Mouse (Mus musculus) intestine, embryonic 15.5 days (tissue): ENCODE data around the gene Sv2a. TPM values are rescaled to one million over a fixed set of nuclear protein-coding genes. Genes with fewer than 3 reads are reported as not detected.
"Not testable (repeated sequence)": the region's sequence is repeated elsewhere in the genome, so short reads cannot be mapped to it uniquely, and the experiment has no call there.

ENCODE experiments used
- ATAC-seq: fragments of 200-750 bp; cut with Nextera tagmentation; 2 replicates; pipeline ENCODE4 v1.8.0; 2017; ENCODE audit warnings: moderate TSS enrichment, moderate library complexity
- H3K27ac ChIP-seq: fragments of 300-500 bp; sonication (generic); 2 replicates; pipeline ENCODE4 v1.5.1; 2015; ENCODE audit warnings: mild to moderate bottlenecking, inconsistent platforms
- H3K27me3 ChIP-seq: fragments of 300-500 bp; sonication (generic); replicated peaks from 2 replicates; pipeline ENCODE4 v1.6.1; 2015; ENCODE audit warnings: inconsistent platforms
- H3K36me3 ChIP-seq: fragments of 300-500 bp; sonication (generic); 2 replicates; pipeline ENCODE4 v1.6.1; 2015; ENCODE audit warnings: inconsistent platforms
- H3K4me1 ChIP-seq: fragments of 300-500 bp; sonication (generic); replicated peaks from 2 replicates; pipeline ENCODE4 v1.6.1; 2015; ENCODE audit warnings: inconsistent platforms
- H3K4me2 ChIP-seq: fragments of 300-500 bp; sonication (generic); replicated peaks from 2 replicates; pipeline ENCODE4 v1.6.1; 2015; ENCODE audit warnings: mild to moderate bottlenecking, inconsistent platforms
- H3K4me3 ChIP-seq: fragments of 300-500 bp; sonication (generic); replicated peaks from 2 replicates; pipeline ENCODE4 v1.5.1; 2015; ENCODE audit warnings: inconsistent platforms
- H3K9ac ChIP-seq: fragments of 300-500 bp; sonication (generic); 2 replicates; pipeline ENCODE4 v1.6.1; 2015; ENCODE audit warnings: inconsistent platforms
- H3K9me3 ChIP-seq: fragments of 300-500 bp; sonication (generic); 2 replicates; pipeline ENCODE4 v1.6.1; 2016; ENCODE audit warnings: inconsistent platforms
- WGBS: fragments of 180-500 bp; shearing (Covaris S2); methylation state at CpG from one replicate; pipeline ENCODE4 v1.1.7; 2015; 5-methylcytosine and 5-hydroxymethylcytosine counted together
- polyA plus RNA-seq: library from polyadenylated mRNA; unstranded; fragments of >200 nt; fragmentation: Nextera tagmentation; extraction: Ambion mirVana; gene quantifications from 2 replicates; pipeline ENCODE4 v1.2.1, GENCODE M21; 2015

The Sv2a gene
- polyA plus RNA-seq, 1 experiment from 2014 or later: 7.4 TPM

- not testable (repeated sequence) for H3K9ac ChIP-seq, H3K9me3 ChIP-seq, H3K36me3 ChIP-seq, H3K27me3 ChIP-seq
- H3K27ac ChIP-seq: peak within 1 kb of the TSS; percentile 67
- peak; percentile 83 for ATAC-seq
- H3K4me1 ChIP-seq: peaks cover 20% of the 10 kb centered on the region
- H3K4me2 ChIP-seq: peak within 1 kb of the TSS; percentile 46
- H3K4me3 ChIP-seq: peak within 1 kb of the TSS; percentile 31
- WGBS: 3% methylated on average over 29 of the region's 85 CpGs
Measured at GRCm38 (mm10) chr3:96239949-96240798, 59.2 kb downstream of the Sv2a start, which contains the start of gene Hist2h2aa2. Hist2h2aa2 (minus strand) TSS chr3:96240276.

- ATAC-seq: no peak
- no peaks in the 10 kb centered on the region for H3K27me3 ChIP-seq
Measured at GRCm38 (mm10) chr3:96240799-96241197, 59.8 kb downstream of the Sv2a start.

GRCm38 (mm10) chr3:96243921-96244572, 63.1 kb downstream of the Sv2a start:
- Histone ChIP-seq H3K36me3 (no peaks in the 10 kb centered on the region), H3K4me1 (peaks cover 12% of the 10 kb centered on the region), H3K9ac (peak overlapping the region; percentile 74; the same call in 1 of the 2 replicates), H3K27me3 (no peaks in the 10 kb centered on the region), H3K4me2 (peak overlapping the region; percentile 65), H3K27ac (peak overlapping the region; percentile 97), H3K4me3 (no peak overlapping the region), H3K9me3 (no peaks in the 10 kb centered on the region)
- WGBS: 66% methylated on average over 7 of the region's 7 CpGs
- no peak for ATAC-seq

More at GRCm38 (mm10) chr3:96240799-96241197, 59.8 kb downstream of the Sv2a start:
- Histone ChIP-seq H3K9ac (no peak overlapping the region), H3K4me1 (peaks cover 20% of the 10 kb centered on the region), H3K36me3 (no peaks in the 10 kb centered on the region), H3K4me2 (peak overlapping the region; percentile 46), H3K27ac (peak overlapping the region; percentile 67), H3K9me3 (no peaks in the 10 kb centered on the region), H3K4me3 (no peak overlapping the region)
- WGBS: 73% methylated on average over 9 of the region's 9 CpGs

Other genes starting within 250 kb of the Sv2a start
- 28.0 and 30.1 TPM in 2 replicates for gene Plekho1, start 185.2 kb upstream of the Sv2a start, polyA plus RNA-seq
- gene Vps45, start 122.7 kb upstream of the Sv2a start, polyA plus RNA-seq: 28.4 and 32.4 TPM in 2 replicates
- gene Otud7b, start 76.6 kb upstream of the Sv2a start, polyA plus RNA-seq: 18.7 and 19.8 TPM in 2 replicates
- 20.0 and 20.2 TPM in 2 replicates for gene Mtmr11, start 19.1 kb upstream of the Sv2a start, polyA plus RNA-seq
- gene Sf3b4, start 8.8 kb upstream of the Sv2a start, polyA plus RNA-seq: 152 and 153 TPM in 2 replicates
- gene Bola1, start 38.6 kb downstream of the Sv2a start, polyA plus RNA-seq: 59.5 and 60.7 TPM in 2 replicates
- 1.1 and 1.6 TPM in 2 replicates for gene Hist2h2ab, start 38.7 kb downstream of the Sv2a start, polyA plus RNA-seq
- 7.6 and 11.1 TPM in 2 replicates for gene Hist2h2ac, start 39.7 kb downstream of the Sv2a start, polyA plus RNA-seq
- 5.7 and 7.1 TPM in 2 replicates for gene Hist2h2be, start 40.0 kb downstream of the Sv2a start, polyA plus RNA-seq
- 5.8 and 6.5 TPM in 2 replicates for gene Hist2h3c2, start 58.0 kb downstream of the Sv2a start, polyA plus RNA-seq
- 39.6 and 41.9 TPM in 2 replicates for gene Hist2h2aa2, start 59.1 kb downstream of the Sv2a start, polyA plus RNA-seq
- gene Hist2h2aa1, start 64.3 kb downstream of the Sv2a start, polyA plus RNA-seq: 17.7 and 20.5 TPM in 2 replicates
- 1.0 and 1.3 TPM in 2 replicates for gene Hist2h3c1, start 65.5 kb downstream of the Sv2a start, polyA plus RNA-seq
- 10.7 and 10.9 TPM in 2 replicates for gene Hist2h4, start 82.2 kb downstream of the Sv2a start, polyA plus RNA-seq
- 49.9 and 61.1 TPM in 2 replicates for gene Hist2h3b, start 87.5 kb downstream of the Sv2a start, polyA plus RNA-seq
- gene Hist2h2bb, start 88.6 kb downstream of the Sv2a start, polyA plus RNA-seq: 6.5 and 9.2 TPM in 2 replicates
- gene Fcgr1, start 112.8 kb downstream of the Sv2a start, polyA plus RNA-seq: 2.3 and 3.0 TPM in 2 replicates